Mouse (Mus musculus): ENCODE measurements around the gene Pik3c2g. TPM values are rescaled to one million over a fixed set of nuclear protein-coding genes. Genes with fewer than 3 reads are reported as not detected.
A peak's percentile ranks its signal among the peaks of the same experiment; 100 is the strongest.

Pik3c2g gene
- 1.0 and 1.8 TPM in 2 replicates for polyA plus RNA-seq (2015; fragmentation: Nextera tagmentation; extraction: Ambion mirVana)

- Histone ChIP-seq H3K4me2 (peak within 1 kb of the TSS; percentile 38), H3K36me3 (no peaks in the 10 kb centered on the region), H3K4me1 (replicated peaks) (no peaks in the 10 kb centered on the region), H3K27ac (peak within 1 kb of the TSS; percentile 34; the same call in 1 of the 2 replicates), H3K9ac (no peak within 1 kb of the TSS), H3K4me3 (replicated peaks) (peak within 1 kb of the TSS; percentile 16), H3K27me3 (no peaks in the 10 kb centered on the region), H3K9me3 (replicated peaks) (no peaks in the 10 kb centered on the region)
- whole genome bisulfite sequencing (ENCODE audit: insufficient replicate concordance) = 43% methylated on average over 15 of the region's 15 CpGs
- ATAC-seq (ENCODE audit: low read depth) = peak; percentile 41
- DNase-seq = no peak
Measured at GRCm38 (mm10) chr6:139586892-139587291, at the start of gene Pik3c2g. TSS of gene Pik3c2g (plus strand) at chr6:139587221.

DNA sequence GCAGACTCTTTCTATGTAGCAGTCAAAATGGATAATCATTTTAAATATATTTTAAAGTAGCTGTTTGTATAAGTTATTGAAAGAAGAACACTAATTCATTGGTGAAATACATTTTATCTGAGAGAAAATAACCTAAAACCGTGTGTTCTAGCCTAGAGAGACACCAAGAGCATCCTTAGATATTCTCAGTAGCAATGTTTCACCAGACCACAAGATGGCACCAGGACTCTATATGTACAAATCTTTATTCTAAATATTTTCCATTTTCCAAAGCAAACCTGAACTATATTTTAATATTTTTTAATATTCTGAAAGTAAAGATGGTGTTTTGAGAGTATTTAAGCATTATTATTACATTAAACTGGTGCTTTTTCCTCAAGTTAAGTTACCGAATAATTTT, 48.6 kb upstream of the Pik3c2g start:
- Histone ChIP-seq H3K27ac (no peak overlapping the region), H3K4me3 (replicated peaks) (no peak overlapping the region), H3K9me3 (replicated peaks) (no peaks in the 10 kb centered on the region), H3K9ac (no peak overlapping the region), H3K4me1 (replicated peaks) (no peaks in the 10 kb centered on the region), H3K36me3 (no peaks in the 10 kb centered on the region), H3K27me3 (no peaks in the 10 kb centered on the region), H3K4me2 (no peak overlapping the region)
- 53% methylated on average over 2 of the region's 2 CpGs for WGBS (ENCODE audit: insufficient replicate concordance)
- DNase-seq (no peak), ATAC-seq (ENCODE audit: low read depth) (no peak)

DNA sequence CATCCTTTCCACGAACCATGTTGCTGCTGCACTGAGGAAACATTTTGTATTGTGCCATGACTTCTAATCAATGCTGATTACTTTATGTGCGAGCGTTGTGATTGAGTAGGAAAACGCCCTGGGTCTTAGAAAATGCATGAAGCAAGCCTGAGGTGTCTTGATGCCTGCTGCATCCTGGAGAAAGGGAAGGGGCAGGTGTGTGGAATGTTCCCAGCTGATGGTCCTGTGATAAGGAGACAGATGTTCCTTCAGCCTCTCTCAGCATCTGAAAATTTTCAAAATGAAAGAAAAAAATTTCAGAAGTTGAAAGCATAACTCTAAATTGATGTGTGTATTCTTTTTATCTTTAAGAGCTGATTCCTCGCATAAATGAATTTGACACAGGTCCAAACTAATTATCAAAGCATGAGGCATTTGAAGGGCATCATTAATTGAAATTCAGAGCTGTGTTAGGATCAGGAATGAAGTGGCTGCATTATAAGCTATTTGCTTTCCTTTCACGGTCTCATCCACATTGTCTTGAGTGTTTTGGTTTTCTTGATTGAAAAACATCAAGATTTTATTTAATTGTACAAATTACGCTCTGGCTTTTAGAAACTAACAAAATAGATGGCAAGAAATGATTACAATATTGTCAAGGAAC, 31.4 kb upstream of the Pik3c2g start:
- H3K9ac ChIP-seq = no peak overlapping the region
- no peaks in the 10 kb centered on the region for H3K27me3 ChIP-seq
- ATAC-seq (ENCODE audit: low read depth) (no peak), DNase-seq (no peak)
- no peak overlapping the region for H3K4me2 ChIP-seq
- no peaks in the 10 kb centered on the region for H3K4me1 ChIP-seq (replicated peaks)
- H3K36me3 ChIP-seq = no peaks in the 10 kb centered on the region
- no peak overlapping the region for H3K27ac ChIP-seq
- no peak overlapping the region for H3K4me3 ChIP-seq (replicated peaks)
- 64% methylated on average over 7 of the region's 7 CpGs for WGBS (ENCODE audit: insufficient replicate concordance)
- no peaks in the 10 kb centered on the region for H3K9me3 ChIP-seq (replicated peaks)

- Histone ChIP-seq H3K27me3 (no peaks in the 10 kb centered on the region), H3K9ac (no peak overlapping the region), H3K36me3 (no peaks in the 10 kb centered on the region), H3K27ac (no peak overlapping the region), H3K9me3 (replicated peaks) (no peaks in the 10 kb centered on the region), H3K4me1 (replicated peaks) (no peaks in the 10 kb centered on the region), H3K4me2 (no peak overlapping the region), H3K4me3 (replicated peaks) (no peak overlapping the region)
- 68% methylated on average over 7 of the region's 7 CpGs for WGBS (ENCODE audit: insufficient replicate concordance)
- no peak for DNase-seq
- ATAC-seq (ENCODE audit: low read depth) = no peak
Measured at GRCm38 (mm10) chr6:139569211-139569610, 17.8 kb upstream of the Pik3c2g start.

DNA sequence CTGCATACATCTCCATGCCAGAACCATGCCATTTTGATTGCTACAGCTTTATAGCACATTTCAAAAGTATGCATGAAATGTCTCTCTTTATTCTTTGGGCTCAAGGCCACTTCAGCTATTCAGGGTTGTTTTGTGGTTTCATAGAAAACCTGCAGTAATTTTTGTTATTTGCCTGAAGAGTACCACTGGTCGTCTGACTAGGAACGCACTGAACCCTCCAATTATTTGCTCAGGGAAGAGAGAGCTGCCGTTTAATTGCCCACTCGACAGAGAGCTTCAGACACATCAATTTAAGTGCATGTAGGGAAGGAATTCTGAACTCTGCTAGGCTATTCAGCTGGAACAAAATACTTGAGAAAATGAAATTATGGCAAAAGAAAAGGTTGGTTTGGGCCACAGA, 11.2 kb upstream of the Pik3c2g start:
- no peak overlapping the region for H3K9ac ChIP-seq
- 62% methylated on average over 4 of the region's 4 CpGs for WGBS (ENCODE audit: insufficient replicate concordance)

DNA sequence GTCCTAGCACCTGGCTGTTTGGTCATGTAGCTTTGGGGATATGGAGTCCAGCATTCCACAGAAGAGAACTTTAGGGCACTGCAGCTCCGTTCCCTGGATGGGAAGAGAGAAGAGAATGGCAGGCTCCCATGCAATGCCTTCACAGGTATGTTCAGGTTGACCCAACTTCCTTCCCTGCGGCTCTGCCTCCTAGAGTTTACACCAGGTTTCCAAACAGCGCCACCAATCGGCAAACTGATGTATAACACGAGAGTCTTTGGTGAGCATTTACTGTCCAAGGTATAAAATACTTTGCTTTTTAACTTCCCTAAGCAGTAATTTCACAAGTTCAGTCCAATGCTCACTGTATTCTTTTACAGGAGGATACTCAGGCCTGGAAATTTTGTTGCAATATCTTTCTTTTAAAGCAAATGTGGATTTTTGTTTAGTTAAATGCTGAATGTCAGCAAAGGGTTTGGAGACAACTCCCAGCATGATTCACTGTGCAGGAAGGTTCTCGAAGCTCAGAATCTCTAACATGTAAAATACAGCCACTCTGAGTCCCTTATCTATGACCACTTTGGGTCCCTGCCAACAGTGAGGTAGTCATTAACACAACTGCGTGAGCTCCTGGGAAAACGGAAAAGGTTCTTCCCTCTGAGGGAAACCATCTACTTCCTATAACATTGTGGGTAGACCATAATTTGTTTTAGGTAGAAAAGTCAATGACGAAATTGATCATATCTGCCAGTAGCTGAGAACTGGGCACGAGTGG, 10.6 kb upstream of the Pik3c2g start:
- H3K27me3 ChIP-seq = no peaks in the 10 kb centered on the region
- DNase-seq = no peak
- no peaks in the 10 kb centered on the region for H3K36me3 ChIP-seq
- ATAC-seq (ENCODE audit: low read depth) = no peak
- no peak overlapping the region for H3K4me2 ChIP-seq
- H3K4me1 ChIP-seq (replicated peaks) = no peaks in the 10 kb centered on the region
- no peak overlapping the region for H3K27ac ChIP-seq
- no peaks in the 10 kb centered on the region for H3K9me3 ChIP-seq (replicated peaks)
- H3K9ac ChIP-seq = no peak overlapping the region
- WGBS (ENCODE audit: insufficient replicate concordance) = 47% methylated on average over 10 of the region's 10 CpGs
- no peak overlapping the region for H3K4me3 ChIP-seq (replicated peaks)

More for the DNA sequence above, 11.2 kb upstream of the Pik3c2g start:
- Histone ChIP-seq H3K4me2 (no peak overlapping the region), H3K27ac (no peak overlapping the region), H3K36me3 (no peaks in the 10 kb centered on the region), H3K9me3 (replicated peaks) (no peaks in the 10 kb centered on the region), H3K4me1 (replicated peaks) (no peaks in the 10 kb centered on the region), H3K4me3 (replicated peaks) (no peak overlapping the region), H3K27me3 (no peaks in the 10 kb centered on the region)
- DNase-seq (no peak), ATAC-seq (ENCODE audit: low read depth) (no peak)

DNA sequence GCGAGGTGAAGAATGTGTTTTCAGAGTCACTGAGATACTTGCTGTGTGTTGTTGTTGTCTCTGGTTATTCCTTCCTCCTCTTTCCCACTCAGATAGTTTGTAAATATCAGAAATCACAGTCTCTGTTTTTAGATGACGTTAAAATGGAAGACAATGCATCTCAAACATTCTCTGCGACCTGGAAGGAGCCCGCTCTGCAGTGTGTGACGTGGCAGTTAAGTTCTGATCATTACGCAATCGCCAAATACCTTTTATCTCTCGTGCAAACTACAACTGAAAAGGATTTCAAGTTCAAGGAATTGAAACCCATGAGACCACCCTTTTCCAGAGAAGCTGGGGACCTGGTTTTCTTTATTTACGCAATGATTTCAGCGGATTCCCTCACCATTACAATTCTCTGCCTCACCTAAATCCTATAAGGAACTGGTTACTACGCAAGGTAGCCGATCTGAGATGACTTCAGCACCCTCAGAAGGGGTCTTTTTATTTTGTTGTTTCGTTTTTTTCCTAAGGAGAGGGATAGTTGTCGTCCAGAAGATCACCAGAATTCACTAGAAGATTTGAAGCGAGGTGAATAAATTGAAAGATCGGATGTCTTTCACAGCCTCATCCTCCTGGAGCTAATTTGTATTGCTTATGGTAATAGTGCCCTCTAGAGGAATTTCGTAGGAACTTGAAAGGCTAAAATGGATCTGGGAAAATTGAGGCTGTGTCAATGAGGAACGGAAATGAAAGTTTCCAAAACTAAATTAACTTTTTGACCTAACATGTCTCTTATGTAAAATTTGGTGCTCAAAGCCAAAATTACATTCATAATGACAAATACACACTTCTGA, 9.8 kb upstream of the Pik3c2g start:
- no peaks in the 10 kb centered on the region for H3K27me3 ChIP-seq
- DNase-seq (no peak), ATAC-seq (ENCODE audit: low read depth) (no peak)
- H3K27ac ChIP-seq = no peak overlapping the region
- H3K36me3 ChIP-seq = no peaks in the 10 kb centered on the region
- H3K4me1 ChIP-seq (replicated peaks) = no peaks in the 10 kb centered on the region
- 0 out of 2 replicates have a peak overlapping the region, but pooled peaks have one; percentile 15 for H3K4me2 ChIP-seq
- 43% methylated on average over 18 of the region's 18 CpGs for WGBS (ENCODE audit: insufficient replicate concordance)
- H3K4me3 ChIP-seq (replicated peaks) = no peak overlapping the region
- no peak overlapping the region for H3K9ac ChIP-seq
- no peaks in the 10 kb centered on the region for H3K9me3 ChIP-seq (replicated peaks)

DNA sequence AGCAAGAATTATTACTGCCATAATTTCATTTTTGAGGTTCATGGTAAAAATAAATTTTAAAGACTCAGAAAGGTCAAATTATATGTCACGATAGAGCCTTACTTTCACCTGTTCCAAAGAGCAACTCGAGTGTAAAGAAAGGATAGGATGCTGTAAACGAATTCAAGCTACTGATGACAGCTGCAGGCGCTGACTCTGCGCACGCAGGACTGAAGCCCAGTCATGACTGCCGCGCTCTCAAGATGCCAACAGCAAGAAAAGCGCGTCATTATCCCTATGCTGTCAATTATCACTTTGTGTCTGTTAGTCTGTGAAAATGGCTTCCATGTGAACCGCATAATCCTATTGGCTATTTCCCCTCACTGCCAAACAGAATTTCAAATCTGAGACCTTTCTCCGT, 457 bp downstream of the Pik3c2g start:
- no peaks in the 10 kb centered on the region for H3K9me3 ChIP-seq (replicated peaks)
- 74% methylated on average over 12 of the region's 12 CpGs for WGBS (ENCODE audit: insufficient replicate concordance)
- no peaks in the 10 kb centered on the region for H3K4me1 ChIP-seq (replicated peaks)
- H3K9ac ChIP-seq = no peak overlapping the region
- H3K4me3 ChIP-seq (replicated peaks) = peak overlapping the region; percentile 16
- peak overlapping the region; percentile 34; the same call in 1 of the 2 replicates for H3K27ac ChIP-seq
- no peak for ATAC-seq (ENCODE audit: low read depth)
- H3K36me3 ChIP-seq = no peaks in the 10 kb centered on the region
- H3K4me2 ChIP-seq = peak overlapping the region; percentile 38
- no peak for DNase-seq
- no peaks in the 10 kb centered on the region for H3K27me3 ChIP-seq

DNA sequence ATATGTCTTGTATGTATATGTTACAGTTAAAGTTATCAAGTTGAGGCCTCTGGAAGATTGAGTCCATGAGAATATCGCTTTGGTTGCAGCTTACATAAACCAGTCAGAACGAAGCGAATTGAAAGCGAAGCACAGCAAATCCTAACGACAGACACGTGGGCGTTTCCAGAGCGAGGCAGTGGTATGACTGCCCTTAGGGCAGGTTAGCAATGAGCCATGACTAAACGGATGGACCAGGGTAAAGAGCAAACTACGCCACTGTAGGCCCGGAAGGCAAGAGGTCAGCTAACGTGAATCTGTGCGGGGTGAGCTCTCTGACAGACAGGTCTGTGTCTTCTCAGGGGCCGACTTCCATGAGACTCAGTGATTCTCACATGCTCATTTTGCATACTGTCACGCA, 1.4 kb downstream of the Pik3c2g start:
- Histone ChIP-seq H3K36me3 (no peaks in the 10 kb centered on the region), H3K9me3 (replicated peaks) (no peaks in the 10 kb centered on the region), H3K27ac (no peak overlapping the region), H3K4me3 (replicated peaks) (no peak overlapping the region), H3K4me1 (replicated peaks) (no peaks in the 10 kb centered on the region), H3K27me3 (no peaks in the 10 kb centered on the region), H3K4me2 (no peak overlapping the region), H3K9ac (no peak overlapping the region)
- ATAC-seq (ENCODE audit: low read depth) (peak; percentile 78), DNase-seq (no peak)
- WGBS (ENCODE audit: insufficient replicate concordance) = 69% methylated on average over 15 of the region's 15 CpGs

DNA sequence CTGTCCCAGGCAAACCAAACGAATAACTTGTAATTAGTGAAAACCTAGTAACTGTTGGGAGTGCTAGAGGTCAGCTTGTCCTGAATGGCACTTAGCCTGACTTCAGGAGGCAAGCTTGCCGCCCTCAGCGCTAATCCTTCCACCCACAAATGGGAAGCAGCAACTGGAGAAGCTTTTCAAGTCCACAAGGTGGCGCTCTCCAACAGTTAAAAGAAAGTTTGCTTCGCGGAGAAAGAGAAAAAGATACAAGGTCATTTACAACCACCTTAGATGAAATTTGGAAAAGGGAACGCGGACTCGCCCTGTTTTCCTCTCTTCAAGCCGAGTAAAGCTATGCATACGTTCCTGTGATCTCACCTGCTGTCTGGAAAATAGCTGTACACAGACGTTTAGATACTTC, 2.3 kb downstream of the Pik3c2g start:
- Histone ChIP-seq H3K27me3 (no peaks in the 10 kb centered on the region), H3K9me3 (replicated peaks) (no peaks in the 10 kb centered on the region), H3K9ac (no peak overlapping the region), H3K4me2 (no peak overlapping the region), H3K4me1 (replicated peaks) (no peaks in the 10 kb centered on the region), H3K36me3 (no peaks in the 10 kb centered on the region), H3K27ac (no peak overlapping the region), H3K4me3 (replicated peaks) (no peak overlapping the region)
- WGBS (ENCODE audit: insufficient replicate concordance) = 7% methylated on average over 12 of the region's 12 CpGs
- ATAC-seq (ENCODE audit: low read depth) = no peak
- peak; percentile 6 for DNase-seq

DNA sequence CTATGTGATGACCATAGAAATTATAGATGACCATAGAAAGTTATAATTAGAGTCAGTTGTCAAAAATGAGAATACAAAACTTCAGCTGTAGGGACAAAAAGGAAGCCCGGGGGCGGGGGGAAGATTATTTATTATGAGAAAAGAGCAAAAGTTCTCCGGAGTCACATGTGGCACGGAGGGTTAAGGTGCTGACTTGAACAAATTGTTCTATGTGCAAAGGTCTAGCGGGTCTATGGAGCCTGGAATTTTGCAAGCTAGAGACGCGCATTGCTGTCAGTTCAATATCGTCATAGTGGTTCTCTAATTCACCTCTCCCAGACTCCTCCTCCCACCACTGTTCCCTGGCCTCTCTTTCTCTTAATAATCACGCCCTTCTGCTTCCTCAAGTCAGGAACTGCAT, 2.8 kb downstream of the Pik3c2g start:
- WGBS (ENCODE audit: insufficient replicate concordance) = 60% methylated on average over 9 of the region's 9 CpGs
- H3K9ac ChIP-seq = no peak overlapping the region
- no peaks in the 10 kb centered on the region for H3K4me1 ChIP-seq (replicated peaks)
- no peak overlapping the region for H3K27ac ChIP-seq
- no peak overlapping the region for H3K4me3 ChIP-seq (replicated peaks)
- no peaks in the 10 kb centered on the region for H3K9me3 ChIP-seq (replicated peaks)
- no peaks in the 10 kb centered on the region for H3K27me3 ChIP-seq
- no peak overlapping the region for H3K4me2 ChIP-seq
- ATAC-seq (ENCODE audit: low read depth) (no peak), DNase-seq (no peak)
- no peaks in the 10 kb centered on the region for H3K36me3 ChIP-seq
